Mouse (Mus musculus): ENCODE data around the gene Rapgef3. TPM values are rescaled to one million over a fixed set of nuclear protein-coding genes. Genes with fewer than 3 reads are reported as not detected.

Gene Rapgef3
- polyA plus RNA-seq, 1 experiment from 2014 or later, result 10.2 TPM

GRCm38 (mm10) chr15:97747486-97747885, 20.3 kb downstream of the Rapgef3 start:
- Histone ChIP-seq H3K4me1 (peaks cover 71% of the 10 kb centered on the region), H3K9me3 (no peaks in the 10 kb centered on the region), H3K4me3 (no peak overlapping the region), H3K27me3 (ENCODE audit: insufficient read depth, poor library complexity, severe bottlenecking) (no peaks in the 10 kb centered on the region), H3K36me3 (peaks cover 26% of the 10 kb centered on the region; the same call in 1 of the 2 replicates), H3K27ac (no peak overlapping the region)
- no peak for DNase-seq (ENCODE audit: low spot score)
- 89% methylated on average over 4 of the region's 4 CpGs for WGBS

DNA sequence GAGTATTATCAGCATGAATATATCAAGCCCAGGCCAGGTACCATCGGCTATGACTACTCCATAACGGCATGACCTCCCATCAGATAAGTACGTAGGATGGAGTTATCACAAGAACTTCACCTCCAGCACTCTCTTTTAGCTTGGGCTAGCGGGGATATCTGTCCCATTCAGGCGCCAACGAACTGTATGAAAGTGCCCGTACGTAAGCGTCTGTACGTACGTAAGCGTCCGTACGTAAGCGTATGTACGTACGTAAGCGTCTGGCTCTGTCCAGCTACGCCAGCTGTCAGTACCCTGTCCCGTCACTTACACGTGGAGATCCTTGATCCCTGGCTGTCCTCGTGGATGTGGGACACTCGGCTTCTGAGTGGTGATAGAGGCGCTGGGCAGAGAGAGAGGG, 21.0 kb downstream of the Rapgef3 start:
- Histone ChIP-seq H3K36me3 (peaks cover 24% of the 10 kb centered on the region; the same call in 1 of the 2 replicates), H3K9me3 (no peaks in the 10 kb centered on the region), H3K4me1 (peaks cover 79% of the 10 kb centered on the region), H3K27me3 (ENCODE audit: insufficient read depth, poor library complexity, severe bottlenecking) (no peaks in the 10 kb centered on the region), H3K27ac (no peak overlapping the region), H3K4me3 (no peak overlapping the region)
- 88% methylated on average over 24 of the region's 24 CpGs for WGBS
- no peak for DNase-seq (ENCODE audit: low spot score)

DNA sequence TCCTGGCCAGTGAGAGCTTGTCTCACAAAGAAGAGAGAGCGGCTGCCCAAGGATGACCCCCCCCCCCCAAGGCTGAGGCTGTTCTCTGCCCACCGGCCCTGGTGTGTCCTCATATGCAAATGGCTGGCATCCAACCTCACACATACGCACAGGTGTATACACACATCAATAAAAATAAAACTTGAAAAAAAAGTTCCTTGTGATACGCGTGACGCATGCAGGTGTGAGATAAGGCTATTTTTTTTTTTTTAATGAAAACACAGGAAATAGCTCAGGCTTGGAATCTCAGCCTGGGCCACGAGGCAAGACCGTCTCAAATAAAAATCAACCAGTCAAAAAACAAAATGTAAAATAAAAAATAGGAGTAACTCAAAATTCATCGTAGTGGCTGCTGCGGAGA, 21.5 kb downstream of the Rapgef3 start:
- 90% methylated on average over 10 of the region's 10 CpGs for WGBS
- peaks cover 83% of the 10 kb centered on the region for H3K4me1 ChIP-seq

DNA sequence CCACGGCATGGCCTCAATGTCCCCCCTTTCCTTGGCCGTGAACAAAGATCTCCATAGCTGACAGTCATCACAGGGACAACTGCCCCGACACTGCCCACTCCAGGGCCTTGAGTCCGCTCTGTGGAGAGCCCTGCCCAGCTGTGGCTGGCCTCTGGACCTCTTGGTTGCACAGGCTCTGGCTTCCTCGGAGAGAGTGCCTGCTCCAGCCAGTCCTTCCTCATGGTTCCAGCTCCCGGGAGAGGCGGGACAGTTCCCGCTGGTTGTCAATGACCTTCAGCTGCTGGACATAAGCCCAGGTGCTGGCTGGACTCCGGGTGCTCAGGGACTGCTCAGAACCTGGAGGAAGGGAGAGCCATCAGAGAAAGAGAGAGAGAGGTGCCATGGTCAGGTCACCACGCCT, 22.4 kb downstream of the Rapgef3 start:
- 52% methylated on average over 10 of the region's 10 CpGs for WGBS
- Histone ChIP-seq H3K27ac (peak overlapping the region; percentile 66), H3K4me1 (peaks cover 79% of the 10 kb centered on the region)

More for the DNA sequence above, 21.5 kb downstream of the Rapgef3 start:
- peaks cover 24% of the 10 kb centered on the region; the same call in 1 of the 2 replicates for H3K36me3 ChIP-seq
- no peak overlapping the region for H3K27ac ChIP-seq
- no peaks in the 10 kb centered on the region for H3K9me3 ChIP-seq
- no peak for DNase-seq (ENCODE audit: low spot score)
- H3K4me3 ChIP-seq, result no peak overlapping the region
- H3K27me3 ChIP-seq (ENCODE audit: insufficient read depth, poor library complexity, severe bottlenecking), result no peaks in the 10 kb centered on the region

GRCm38 (mm10) chr15:97744930-97745329, 22.8 kb downstream of the Rapgef3 start:
- Histone ChIP-seq H3K27ac (peak overlapping the region; percentile 66), H3K4me3 (0 out of 2 replicates have a peak overlapping the region, but pooled peaks have one; percentile 1), H3K9me3 (no peaks in the 10 kb centered on the region), H3K36me3 (peaks cover 24% of the 10 kb centered on the region; the same call in 1 of the 2 replicates), H3K4me1 (peaks cover 75% of the 10 kb centered on the region), H3K27me3 (ENCODE audit: insufficient read depth, poor library complexity, severe bottlenecking) (no peaks in the 10 kb centered on the region)
- 69% methylated on average over 10 of the region's 10 CpGs for WGBS
- DNase-seq (ENCODE audit: low spot score), result no peak

More for the DNA sequence above, 22.4 kb downstream of the Rapgef3 start:
- DNase-seq (ENCODE audit: low spot score), result no peak
- 0 out of 2 replicates have a peak overlapping the region, but pooled peaks have one; percentile 1 for H3K4me3 ChIP-seq
- H3K27me3 ChIP-seq (ENCODE audit: insufficient read depth, poor library complexity, severe bottlenecking), result no peaks in the 10 kb centered on the region
- peaks cover 24% of the 10 kb centered on the region; the same call in 1 of the 2 replicates for H3K36me3 ChIP-seq
- no peaks in the 10 kb centered on the region for H3K9me3 ChIP-seq

- H3K9me3 ChIP-seq, result no peaks in the 10 kb centered on the region
- H3K27me3 ChIP-seq (ENCODE audit: insufficient read depth, poor library complexity, severe bottlenecking), result no peaks in the 10 kb centered on the region
- peak overlapping the region; percentile 67 for H3K27ac ChIP-seq
- WGBS, result 52% methylated on average over 12 of the region's 12 CpGs
- peaks cover 24% of the 10 kb centered on the region; the same call in 1 of the 2 replicates for H3K36me3 ChIP-seq
- no peak for DNase-seq (ENCODE audit: low spot score)
- H3K4me3 ChIP-seq, result no peak overlapping the region
- H3K4me1 ChIP-seq, result peaks cover 68% of the 10 kb centered on the region
These were observed 23.7 kb downstream of the Rapgef3 start for GRCm38 (mm10) chr15:97743961-97744525.

GRCm38 (mm10) chr15:97743210-97743609, 24.6 kb downstream of the Rapgef3 start:
- no peak for DNase-seq (ENCODE audit: low spot score)
- no peaks in the 10 kb centered on the region for H3K9me3 ChIP-seq
- H3K4me1 ChIP-seq, result peaks cover 59% of the 10 kb centered on the region
- no peaks in the 10 kb centered on the region for H3K27me3 ChIP-seq (ENCODE audit: insufficient read depth, poor library complexity, severe bottlenecking)
- peak overlapping the region; percentile 3 for H3K27ac ChIP-seq
- WGBS, result 75% methylated on average over 5 of the region's 5 CpGs
- H3K36me3 ChIP-seq, result peaks cover 19% of the 10 kb centered on the region; the same call in 1 of the 2 replicates
- no peak overlapping the region for H3K4me3 ChIP-seq

DNA sequence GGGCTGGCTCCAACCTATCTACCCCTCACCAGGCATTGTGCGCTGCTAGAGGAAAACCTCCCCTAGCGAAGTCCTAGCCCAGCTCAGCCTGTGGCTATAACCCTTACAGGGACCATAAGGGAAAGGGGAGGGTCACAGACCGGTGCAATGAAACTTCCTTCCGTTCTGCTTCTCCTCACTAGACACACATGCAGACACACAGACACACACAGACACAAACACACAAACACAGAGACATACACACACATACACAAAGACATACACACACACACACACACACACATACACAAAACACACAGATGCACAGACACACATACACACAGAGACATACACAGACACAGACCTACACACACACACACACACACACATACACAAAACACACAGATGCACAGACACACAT, 25.2 kb downstream of the Rapgef3 start:
- Histone ChIP-seq H3K4me1 (peaks cover 53% of the 10 kb centered on the region), H3K9me3 (no peaks in the 10 kb centered on the region), H3K4me3 (no peak overlapping the region), H3K36me3 (peaks cover 19% of the 10 kb centered on the region; the same call in 1 of the 2 replicates), H3K27ac (peak overlapping the region; percentile 83), H3K27me3 (ENCODE audit: insufficient read depth, poor library complexity, severe bottlenecking) (no peaks in the 10 kb centered on the region)
- DNase-seq (ENCODE audit: low spot score), result no peak
- 52% methylated on average over 4 of the region's 4 CpGs for WGBS

DNA sequence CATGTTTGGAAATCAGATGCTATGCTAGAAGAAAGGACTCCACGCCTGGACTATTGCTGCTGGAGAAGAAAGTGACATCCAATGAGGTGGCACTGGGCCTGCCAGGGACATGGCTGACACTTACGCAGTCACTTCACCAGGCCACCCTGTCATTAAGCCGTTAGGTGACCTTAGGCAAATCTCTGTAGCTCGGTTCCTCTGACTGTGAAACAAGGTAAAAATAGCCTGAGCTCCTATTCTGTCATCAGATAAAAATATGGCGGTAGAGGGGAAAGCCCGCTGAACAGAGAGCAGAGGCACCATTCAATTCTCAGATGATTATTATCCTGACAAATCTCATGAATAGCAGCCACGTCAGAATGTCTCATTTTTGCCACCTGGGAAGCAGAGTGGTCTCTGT, 25.7 kb downstream of the Rapgef3 start:
- 36% methylated on average over 7 of the region's 7 CpGs for WGBS

DNA sequence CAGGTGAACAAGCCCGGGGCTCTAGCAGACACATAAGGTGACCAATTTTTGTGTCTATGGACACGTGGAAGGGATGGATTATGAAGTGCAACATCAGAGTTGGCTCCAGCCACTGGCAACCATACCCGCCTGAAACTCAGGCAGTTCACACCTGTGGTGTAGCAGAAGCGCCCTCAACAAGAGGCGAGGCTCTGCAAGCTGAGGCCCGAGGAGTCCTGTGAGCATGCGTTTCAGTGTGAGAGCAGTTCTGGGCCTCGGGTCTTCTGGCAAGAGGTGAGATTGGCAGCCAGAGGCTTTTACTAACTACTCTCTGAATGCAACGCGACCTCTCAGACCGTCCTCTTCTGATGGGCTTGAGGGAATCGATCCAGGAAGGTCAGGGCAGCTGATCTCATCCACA, 26.1 kb downstream of the Rapgef3 start:
- no peaks in the 10 kb centered on the region for H3K9me3 ChIP-seq
- H3K27me3 ChIP-seq (ENCODE audit: insufficient read depth, poor library complexity, severe bottlenecking), result no peaks in the 10 kb centered on the region
- no peak for DNase-seq (ENCODE audit: low spot score)
- H3K4me1 ChIP-seq, result peaks cover 48% of the 10 kb centered on the region
- H3K4me3 ChIP-seq, result no peak overlapping the region
- 76% methylated on average over 12 of the region's 12 CpGs for WGBS
- H3K27ac ChIP-seq, result peak overlapping the region; percentile 83
- H3K36me3 ChIP-seq, result peaks cover 16% of the 10 kb centered on the region; the same call in 1 of the 2 replicates

More for the DNA sequence above, 25.7 kb downstream of the Rapgef3 start:
- peaks cover 19% of the 10 kb centered on the region; the same call in 1 of the 2 replicates for H3K36me3 ChIP-seq
- H3K27ac ChIP-seq, result peak overlapping the region; percentile 83
- H3K9me3 ChIP-seq, result no peaks in the 10 kb centered on the region
- H3K27me3 ChIP-seq (ENCODE audit: insufficient read depth, poor library complexity, severe bottlenecking), result no peaks in the 10 kb centered on the region
- no peak overlapping the region for H3K4me3 ChIP-seq
- DNase-seq (ENCODE audit: low spot score), result no peak
- peaks cover 51% of the 10 kb centered on the region for H3K4me1 ChIP-seq

- Histone ChIP-seq H3K27ac (no peak overlapping the region), H3K27me3 (ENCODE audit: insufficient read depth, poor library complexity, severe bottlenecking) (no peaks in the 10 kb centered on the region), H3K9me3 (no peaks in the 10 kb centered on the region), H3K4me3 (no peak overlapping the region), H3K4me1 (peaks cover 40% of the 10 kb centered on the region), H3K36me3 (peaks cover 7% of the 10 kb centered on the region; the same call in 1 of the 2 replicates)
- no peak for DNase-seq (ENCODE audit: low spot score)
- 90% methylated on average over 9 of the region's 9 CpGs for WGBS
These were observed 27.5 kb downstream of the Rapgef3 start for GRCm38 (mm10) chr15:97740283-97740732.

- 83% methylated on average over 7 of the region's 7 CpGs for WGBS
- DNase-seq (ENCODE audit: low spot score), result no peak
These were observed 28.8 kb downstream of the Rapgef3 start for GRCm38 (mm10) chr15:97738923-97739322.

DNA sequence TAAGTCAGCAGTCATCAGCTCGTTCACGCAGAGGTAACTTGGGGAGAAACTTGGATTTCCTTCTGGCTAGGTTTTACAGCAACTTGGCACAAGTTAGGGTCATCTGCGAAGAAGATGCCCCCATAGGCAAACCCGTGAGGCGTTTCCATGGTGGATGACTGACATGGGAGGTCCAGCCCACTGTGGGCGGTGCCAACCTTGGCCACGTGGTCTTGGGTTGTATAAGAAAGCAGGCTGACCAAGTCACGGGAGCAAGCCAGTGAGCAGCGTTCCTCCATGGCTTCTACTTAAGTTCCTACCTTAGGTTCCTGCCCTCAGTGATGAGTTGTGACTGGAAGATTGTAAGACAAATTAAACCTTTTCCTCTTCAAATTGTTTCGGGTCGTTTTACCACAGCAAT, 35.8 kb downstream of the Rapgef3 start:
- DNase-seq (ENCODE audit: low spot score), result no peak
- Histone ChIP-seq H3K9me3 (no peaks in the 10 kb centered on the region), H3K4me1 (peaks cover 4% of the 10 kb centered on the region; the same call in 1 of the 2 replicates), H3K27ac (no peak overlapping the region), H3K36me3 (no peaks in the 10 kb centered on the region), H3K4me3 (no peak overlapping the region), H3K27me3 (ENCODE audit: insufficient read depth, poor library complexity, severe bottlenecking) (peaks cover 14% of the 10 kb centered on the region; the same call in 1 of the 2 replicates)
- 91% methylated on average over 11 of the region's 11 CpGs for WGBS

More at GRCm38 (mm10) chr15:97738923-97739322, 28.8 kb downstream of the Rapgef3 start:
- Histone ChIP-seq H3K4me1 (peaks cover 28% of the 10 kb centered on the region), H3K27ac (no peak overlapping the region), H3K27me3 (ENCODE audit: insufficient read depth, poor library complexity, severe bottlenecking) (no peaks in the 10 kb centered on the region), H3K36me3 (0 out of 2 replicates have a peak, but pooled peaks cover 1% of the 10 kb centered on the region), H3K9me3 (no peaks in the 10 kb centered on the region), H3K4me3 (no peak overlapping the region)
